Mouse (Mus musculus): ENCODE measurements around the gene Msto1.
"Not testable (repeated sequence)": the region's sequence is repeated elsewhere in the genome, so short reads cannot be mapped to it uniquely, and the experiment has no call there.

The Msto1 gene

GRCm38 (mm10) chr3:88913511-88914383 lies at the start of gene Msto1:
TSS of gene Msto1 (minus strand) at chr3:88913999.
- peak; percentile 95 for DNase-seq (ENCODE audit: low read depth, low spot score)

- not testable (repeated sequence) for DNase-seq (ENCODE audit: low read depth, low spot score)
These were observed 49.4 kb upstream of the Msto1 start for GRCm38 (mm10) chr3:88963211-88963610.

- DNase-seq (ENCODE audit: low read depth, low spot score), result no peak
These were observed 39.9 kb upstream of the Msto1 start for GRCm38 (mm10) chr3:88953736-88954135.

GRCm38 (mm10) chr3:88953246-88953645 lies 39.4 kb upstream of the Msto1 start:
- DNase-seq (ENCODE audit: low read depth, low spot score), result no peak

- DNase-seq (ENCODE audit: low read depth, low spot score), result no peak
These were observed 37.6 kb upstream of the Msto1 start for GRCm38 (mm10) chr3:88951327-88951800.

GRCm38 (mm10) chr3:88950576-88951326 lies 37.0 kb upstream of the Msto1 start, which contains the start of the genes Ash1l and Dap3:
TSS of gene Ash1l (plus strand) at chr3:88950622.
TSS of gene Dap3 (minus strand) at chr3:88951181.
- DNase-seq (ENCODE audit: low read depth, low spot score), result peak; percentile 92

GRCm38 (mm10) chr3:88949786-88950575 lies 36.2 kb upstream of the Msto1 start:
- peak; percentile 97 for DNase-seq (ENCODE audit: low read depth, low spot score)

GRCm38 (mm10) chr3:88944109-88944508 lies 30.3 kb upstream of the Msto1 start:
- DNase-seq (ENCODE audit: low read depth, low spot score), result no peak

- no peak for DNase-seq (ENCODE audit: low read depth, low spot score)
These were observed 28.6 kb upstream of the Msto1 start for GRCm38 (mm10) chr3:88942316-88942880.

- DNase-seq (ENCODE audit: low read depth, low spot score), result peak; percentile 55
These were observed 25.9 kb upstream of the Msto1 start for GRCm38 (mm10) chr3:88939749-88940148.

GRCm38 (mm10) chr3:88939071-88939470 lies 25.3 kb upstream of the Msto1 start:
- no peak for DNase-seq (ENCODE audit: low read depth, low spot score)

- DNase-seq (ENCODE audit: low read depth, low spot score), result no peak
These were observed 15.7 kb upstream of the Msto1 start for GRCm38 (mm10) chr3:88929501-88929900.

GRCm38 (mm10) chr3:88925651-88926050 lies 11.9 kb upstream of the Msto1 start:
- DNase-seq (ENCODE audit: low read depth, low spot score), result no peak

- no peak for DNase-seq (ENCODE audit: low read depth, low spot score)
These were observed 10.3 kb upstream of the Msto1 start for GRCm38 (mm10) chr3:88923989-88924591.

GRCm38 (mm10) chr3:88921411-88921810 lies 7.6 kb upstream of the Msto1 start:
- no peak for DNase-seq (ENCODE audit: low read depth, low spot score)

- DNase-seq (ENCODE audit: low read depth, low spot score), result no peak
These were observed 5.2 kb upstream of the Msto1 start for GRCm38 (mm10) chr3:88918981-88919380.

- no peak for DNase-seq (ENCODE audit: low read depth, low spot score)
These were observed 598 bp upstream of the Msto1 start for GRCm38 (mm10) chr3:88914384-88914810.

GRCm38 (mm10) chr3:88912585-88912984 lies 1.2 kb downstream of the Msto1 start:
- no peak for DNase-seq (ENCODE audit: low read depth, low spot score)

GRCm38 (mm10) chr3:88906393-88907159 lies 7.2 kb downstream of the Msto1 start:
- DNase-seq (ENCODE audit: low read depth, low spot score), result no peak

- DNase-seq (ENCODE audit: low read depth, low spot score), result no peak
These were observed 8.1 kb downstream of the Msto1 start for GRCm38 (mm10) chr3:88905741-88906140.
